Mouse (Mus musculus) stomach, embryonic 16.5 days (tissue): ENCODE results near the gene Gm3435. TPM values are rescaled to one million over a fixed set of nuclear protein-coding genes. Genes with fewer than 3 reads are reported as not detected.
"Not testable (repeated sequence)": the region's sequence is repeated elsewhere in the genome, so short reads cannot be mapped to it uniquely, and the experiment has no call there.

Source experiments
- ATAC-seq: fragments of 200-750 bp; cut with Nextera tagmentation; 2 replicates; pipeline ENCODE4 v1.8.0; 2017; ENCODE audit warnings: moderate number of reproducible peaks, moderate TSS enrichment; ENCODE audit not compliant: insufficient read depth, low FRiP score
- H3K27ac ChIP-seq: fragments of 300-500 bp; sonication (generic); 2 replicates; pipeline ENCODE4 v1.5.1; 2014; ENCODE audit warnings: low read length
- H3K27me3 ChIP-seq: fragments of 300-500 bp; sonication (generic); 2 replicates; pipeline ENCODE4 v1.6.1; 2014; ENCODE audit warnings: low read length, control low read depth, mixed read lengths; ENCODE audit not compliant: control insufficient read depth, insufficient read depth
- H3K36me3 ChIP-seq: fragments of 300-500 bp; sonication (generic); 2 replicates; pipeline ENCODE4 v1.6.1; 2014; ENCODE audit warnings: low read length; ENCODE audit not compliant: control insufficient read depth, insufficient read depth
- H3K4me1 ChIP-seq: fragments of 300-500 bp; sonication (generic); 2 replicates; pipeline ENCODE4 v1.6.1; 2014; ENCODE audit warnings: low read length, control low read depth, mixed read lengths; ENCODE audit not compliant: control insufficient read depth, insufficient read depth
- H3K4me2 ChIP-seq: fragments of 300-500 bp; sonication (generic); 2 replicates; pipeline ENCODE4 v1.6.1; 2014; ENCODE audit warnings: low read depth, low read length, mixed read lengths
- H3K4me3 ChIP-seq: fragments of 300-500 bp; sonication (generic); replicated peaks from 2 replicates; pipeline ENCODE4 v1.5.1; 2014; ENCODE audit warnings: mild to moderate bottlenecking, low read length
- H3K9ac ChIP-seq: fragments of 300-500 bp; sonication (generic); 2 replicates; pipeline ENCODE4 v1.6.1; 2014; ENCODE audit warnings: low read length
- H3K9me3 ChIP-seq: fragments of 300-500 bp; sonication (generic); replicated peaks from 2 replicates; pipeline ENCODE4 v1.6.1; 2016; ENCODE audit warnings: low read length, control low read depth; ENCODE audit not compliant: control insufficient read depth
- whole genome bisulfite sequencing: fragments of 180-500 bp; shearing (Covaris S2); extraction: QIAGEN DNeasy Blood & Tissue Kit; methylation state at CpG from one replicate; pipeline ENCODE4 v1.1.7; 2014; 5-methylcytosine and 5-hydroxymethylcytosine counted together
- polyA plus RNA-seq: library from polyadenylated mRNA; unstranded; fragments of >200 nt; fragmentation: Nextera tagmentation; extraction: Ambion mirVana; gene quantifications from 2 replicates; pipeline ENCODE4 v1.2.1, GENCODE M21; 2015

Gene Gm3435
- polyA plus RNA-seq, 1 experiment from 2014 or later, result 5.6 TPM

DNA sequence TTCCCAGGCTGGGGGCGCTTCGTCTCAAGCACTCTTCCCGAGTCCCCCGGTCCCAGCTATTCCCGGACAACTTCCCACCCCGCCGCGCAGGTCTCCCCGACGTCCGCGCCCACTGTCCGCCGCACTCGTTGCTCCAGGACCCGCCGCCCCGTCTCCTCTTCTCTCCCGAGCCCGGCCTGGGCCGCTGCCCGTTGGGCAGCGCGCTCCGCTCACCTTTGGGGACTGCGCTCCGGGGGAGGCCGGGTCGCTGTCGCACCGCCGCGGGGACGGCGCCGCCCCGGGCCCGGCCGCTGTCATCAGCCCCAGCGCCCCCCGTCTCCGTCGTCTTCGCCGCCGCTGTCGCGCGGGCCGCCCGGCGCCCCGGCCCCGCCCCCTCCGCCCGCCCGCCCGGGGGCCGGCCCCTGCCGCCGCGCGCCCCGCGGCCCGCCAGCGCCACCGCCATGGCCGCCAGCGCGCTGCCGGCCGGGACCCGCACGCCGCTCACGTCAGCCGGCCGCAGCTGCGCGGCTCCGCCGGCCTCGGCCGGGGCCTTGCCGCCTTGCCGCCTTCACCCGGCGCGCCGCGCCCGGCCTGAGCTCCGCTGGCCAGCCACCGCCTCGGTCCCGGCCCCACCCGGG is 17.3 kb upstream of the Gm3435 start:
- not testable (repeated sequence) for H3K36me3 ChIP-seq, H3K9ac ChIP-seq, H3K9me3 ChIP-seq, H3K4me1 ChIP-seq, H3K27ac ChIP-seq, H3K4me3 ChIP-seq, H3K27me3 ChIP-seq, H3K4me2 ChIP-seq
- ATAC-seq, result peak; percentile 85
- no CpG with 5 or more reads among the region's 98 CpGs for WGBS

DNA sequence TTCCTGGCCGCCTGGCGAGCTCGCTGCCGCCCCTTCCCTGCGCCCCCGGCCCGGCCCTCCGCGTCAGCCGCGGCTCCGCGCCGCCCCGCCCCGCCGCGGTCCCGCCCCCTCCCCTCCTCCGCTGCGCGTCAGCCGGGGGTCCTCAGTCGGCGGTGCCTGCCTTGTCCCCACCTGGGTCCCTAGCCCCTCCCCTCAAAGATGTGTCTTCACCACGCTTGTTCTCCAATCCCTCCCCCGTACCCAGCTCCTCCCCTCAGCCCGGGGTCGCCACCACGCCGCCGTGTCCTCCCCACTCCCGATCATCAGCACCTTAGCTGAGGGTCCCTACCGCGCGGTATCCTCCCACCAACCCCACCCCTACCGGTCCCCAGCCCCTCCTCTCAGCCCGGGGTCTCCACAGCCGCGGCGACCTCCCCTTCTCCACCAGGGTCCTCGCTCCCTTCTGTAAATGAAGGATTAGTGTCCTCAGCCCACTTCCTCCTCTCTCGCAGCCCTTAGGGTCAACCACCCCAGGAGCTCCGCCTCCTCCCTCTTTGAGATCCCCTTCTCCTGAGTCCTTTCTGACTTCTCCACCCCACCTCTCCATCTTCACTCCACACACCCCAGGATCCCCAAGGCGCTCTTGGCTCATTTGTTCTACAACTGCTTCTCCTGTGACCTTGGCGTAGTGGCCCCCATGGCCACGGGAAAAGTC is 16.7 kb upstream of the Gm3435 start:
- H3K36me3 ChIP-seq, H3K4me1 ChIP-seq, H3K9ac ChIP-seq, H3K4me3 ChIP-seq, H3K9me3 ChIP-seq, H3K27ac ChIP-seq, H3K4me2 ChIP-seq, H3K27me3 ChIP-seq: not testable (repeated sequence)
- peak; percentile 88 for ATAC-seq
- WGBS, result no CpG with 5 or more reads among the region's 47 CpGs

DNA sequence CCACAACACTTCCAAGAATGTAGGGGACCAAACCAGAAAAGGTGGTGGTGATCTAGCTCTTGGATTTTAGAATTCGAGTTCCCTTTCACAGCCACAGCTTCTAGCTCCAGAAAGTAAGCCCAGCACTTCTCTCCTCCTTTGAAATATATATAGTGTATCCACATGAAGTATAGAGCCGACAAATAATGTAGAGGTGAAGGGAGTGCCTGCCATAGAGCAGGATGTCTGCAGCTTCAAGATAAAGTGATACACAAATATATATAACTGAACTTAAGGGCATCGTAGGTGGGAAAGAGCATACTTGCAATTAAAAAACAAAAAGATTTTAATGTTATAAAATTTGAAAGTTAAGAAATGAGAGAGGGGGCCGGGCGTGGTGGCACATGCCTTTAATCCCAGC is 15.8 kb upstream of the Gm3435 start:
- not testable (repeated sequence) for H3K4me3 ChIP-seq, H3K36me3 ChIP-seq, H3K27me3 ChIP-seq, H3K9ac ChIP-seq, H3K4me2 ChIP-seq, H3K27ac ChIP-seq, H3K9me3 ChIP-seq, H3K4me1 ChIP-seq, ATAC-seq
- no CpG with 5 or more reads among the region's 5 CpGs for WGBS

DNA sequence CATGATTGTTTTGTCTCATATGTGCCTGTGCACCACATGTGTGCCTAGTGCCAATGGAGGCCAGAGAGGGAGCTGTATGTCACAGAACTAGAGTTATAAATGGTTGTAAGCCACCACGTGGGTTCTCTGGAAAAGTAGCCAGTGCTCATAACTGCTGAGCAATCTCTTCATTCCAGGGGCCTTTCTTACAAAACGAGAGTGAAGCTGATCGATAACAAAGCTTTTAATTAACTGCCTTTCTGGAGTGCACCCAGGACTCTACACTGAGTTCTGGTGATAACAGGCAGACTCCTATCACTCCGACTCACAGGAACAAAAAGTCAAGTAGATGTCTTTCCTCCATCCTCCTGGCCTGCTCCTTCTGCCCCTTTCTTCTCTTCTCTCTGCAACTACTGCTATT is 9.9 kb upstream of the Gm3435 start:
- not testable (repeated sequence) for H3K27ac ChIP-seq, H3K4me1 ChIP-seq, H3K27me3 ChIP-seq, H3K4me2 ChIP-seq, ATAC-seq, H3K4me3 ChIP-seq, H3K36me3 ChIP-seq, H3K9ac ChIP-seq, H3K9me3 ChIP-seq
- no CpG with 5 or more reads among the region's 4 CpGs for WGBS

DNA sequence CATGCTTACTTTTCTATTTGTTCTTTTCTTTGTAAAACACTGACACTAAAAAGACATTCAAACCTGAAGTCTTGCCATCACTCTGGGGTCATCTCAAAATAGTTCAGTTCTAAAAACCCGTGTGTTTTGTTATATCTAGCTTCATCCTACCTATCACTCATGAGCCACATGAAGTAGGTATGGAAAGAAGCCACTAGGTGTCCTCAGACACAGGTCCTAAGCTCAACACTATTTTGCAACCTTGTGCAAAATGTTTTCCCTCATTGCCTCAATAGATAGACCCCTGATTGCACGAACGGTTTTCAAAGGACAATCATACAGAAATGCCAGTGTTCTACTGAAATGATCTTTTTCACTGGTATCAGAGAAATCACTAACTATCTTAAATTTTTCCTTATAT is 888 bp upstream of the Gm3435 start:
- WGBS, result no CpG with 5 or more reads among the region's 3 CpGs

DNA sequence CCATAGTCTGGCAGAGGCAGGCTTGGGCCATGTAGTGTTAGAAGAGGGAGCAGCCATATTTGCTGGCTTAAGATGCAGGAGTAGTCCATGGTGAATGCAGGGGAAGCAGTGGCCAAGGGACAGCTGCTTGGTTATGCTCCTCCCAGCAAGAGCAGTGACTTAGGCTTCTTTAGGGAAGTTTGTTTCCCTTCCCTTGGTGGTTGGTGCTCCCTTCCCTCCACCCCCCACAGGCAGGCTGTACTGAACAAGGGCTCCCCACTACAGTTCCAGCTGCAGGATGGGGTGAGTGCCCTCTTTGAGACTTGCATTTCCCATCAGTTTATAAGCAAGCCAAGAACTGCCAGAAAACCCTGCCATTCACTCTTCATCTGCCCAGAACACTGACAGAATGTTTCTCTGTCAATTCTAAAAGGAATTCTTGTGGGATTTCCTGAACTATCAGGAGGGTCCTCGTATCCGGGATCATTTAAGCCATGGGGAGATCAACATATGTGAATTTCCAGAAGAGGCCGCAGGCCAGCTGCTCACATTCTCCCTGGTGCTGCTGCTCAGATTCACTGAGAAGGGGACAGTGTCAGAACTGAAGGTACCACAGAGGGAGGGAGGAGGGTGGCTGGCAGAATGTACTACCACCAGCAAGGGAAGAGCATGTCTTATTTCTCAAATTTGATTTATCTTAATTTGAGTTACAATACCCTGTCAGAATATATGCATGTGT is 11.7 kb downstream of the Gm3435 start:
- not testable (repeated sequence) for ATAC-seq
- 83% methylated on average over 3 of the region's 3 CpGs for WGBS

More for the DNA sequence above, 888 bp upstream of the Gm3435 start:
- H3K4me3 ChIP-seq, ATAC-seq, H3K27ac ChIP-seq, H3K4me2 ChIP-seq, H3K9me3 ChIP-seq, H3K4me1 ChIP-seq, H3K27me3 ChIP-seq, H3K36me3 ChIP-seq, H3K9ac ChIP-seq: not testable (repeated sequence)

DNA sequence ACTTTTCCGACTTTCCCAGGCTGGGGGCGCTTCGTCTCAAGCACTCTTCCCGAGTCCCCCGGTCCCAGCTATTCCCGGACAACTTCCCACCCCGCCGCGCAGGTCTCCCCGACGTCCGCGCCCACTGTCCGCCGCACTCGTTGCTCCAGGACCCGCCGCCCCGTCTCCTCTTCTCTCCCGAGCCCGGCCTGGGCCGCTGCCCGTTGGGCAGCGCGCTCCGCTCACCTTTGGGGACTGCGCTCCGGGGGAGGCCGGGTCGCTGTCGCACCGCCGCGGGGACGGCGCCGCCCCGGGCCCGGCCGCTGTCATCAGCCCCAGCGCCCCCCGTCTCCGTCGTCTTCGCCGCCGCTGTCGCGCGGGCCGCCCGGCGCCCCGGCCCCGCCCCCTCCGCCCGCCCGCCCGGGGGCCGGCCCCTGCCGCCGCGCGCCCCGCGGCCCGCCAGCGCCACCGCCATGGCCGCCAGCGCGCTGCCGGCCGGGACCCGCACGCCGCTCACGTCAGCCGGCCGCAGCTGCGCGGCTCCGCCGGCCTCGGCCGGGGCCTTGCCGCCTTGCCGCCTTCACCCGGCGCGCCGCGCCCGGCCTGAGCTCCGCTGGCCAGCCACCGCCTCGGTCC is 14.0 kb downstream of the Gm3435 start:
- H3K9ac ChIP-seq, H3K4me3 ChIP-seq, H3K4me1 ChIP-seq, H3K9me3 ChIP-seq, H3K36me3 ChIP-seq, H3K27ac ChIP-seq, H3K4me2 ChIP-seq, H3K27me3 ChIP-seq: not testable (repeated sequence)
- no CpG with 5 or more reads among the region's 97 CpGs for WGBS
- ATAC-seq, result peak; percentile 85

More for the DNA sequence above, 11.7 kb downstream of the Gm3435 start:
- not testable (repeated sequence) for H3K9me3 ChIP-seq, H3K27me3 ChIP-seq, H3K36me3 ChIP-seq, H3K27ac ChIP-seq, H3K9ac ChIP-seq, H3K4me1 ChIP-seq, H3K4me3 ChIP-seq
- H3K4me2 ChIP-seq, result 0 out of 2 replicates have a peak overlapping the region, but pooled peaks have one; percentile 19

DNA sequence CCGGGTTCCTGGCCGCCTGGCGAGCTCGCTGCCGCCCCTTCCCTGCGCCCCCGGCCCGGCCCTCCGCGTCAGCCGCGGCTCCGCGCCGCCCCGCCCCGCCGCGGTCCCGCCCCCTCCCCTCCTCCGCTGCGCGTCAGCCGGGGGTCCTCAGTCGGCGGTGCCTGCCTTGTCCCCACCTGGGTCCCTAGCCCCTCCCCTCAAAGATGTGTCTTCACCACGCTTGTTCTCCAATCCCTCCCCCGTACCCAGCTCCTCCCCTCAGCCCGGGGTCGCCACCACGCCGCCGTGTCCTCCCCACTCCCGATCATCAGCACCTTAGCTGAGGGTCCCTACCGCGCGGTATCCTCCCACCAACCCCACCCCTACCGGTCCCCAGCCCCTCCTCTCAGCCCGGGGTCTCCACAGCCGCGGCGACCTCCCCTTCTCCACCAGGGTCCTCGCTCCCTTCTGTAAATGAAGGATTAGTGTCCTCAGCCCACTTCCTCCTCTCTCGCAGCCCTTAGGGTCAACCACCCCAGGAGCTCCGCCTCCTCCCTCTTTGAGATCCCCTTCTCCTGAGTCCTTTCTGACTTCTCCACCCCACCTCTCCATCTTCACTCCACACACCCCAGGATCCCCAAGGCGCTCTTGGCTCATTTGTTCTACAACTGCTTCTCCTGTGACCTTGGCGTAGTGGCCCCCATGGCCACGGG is 14.7 kb downstream of the Gm3435 start:
- not testable (repeated sequence) for H3K4me3 ChIP-seq, H3K9me3 ChIP-seq, H3K9ac ChIP-seq, H3K27me3 ChIP-seq, H3K36me3 ChIP-seq, H3K27ac ChIP-seq, H3K4me1 ChIP-seq, H3K4me2 ChIP-seq
- peak; percentile 85 for ATAC-seq
- no CpG with 5 or more reads among the region's 48 CpGs for WGBS

DNA sequence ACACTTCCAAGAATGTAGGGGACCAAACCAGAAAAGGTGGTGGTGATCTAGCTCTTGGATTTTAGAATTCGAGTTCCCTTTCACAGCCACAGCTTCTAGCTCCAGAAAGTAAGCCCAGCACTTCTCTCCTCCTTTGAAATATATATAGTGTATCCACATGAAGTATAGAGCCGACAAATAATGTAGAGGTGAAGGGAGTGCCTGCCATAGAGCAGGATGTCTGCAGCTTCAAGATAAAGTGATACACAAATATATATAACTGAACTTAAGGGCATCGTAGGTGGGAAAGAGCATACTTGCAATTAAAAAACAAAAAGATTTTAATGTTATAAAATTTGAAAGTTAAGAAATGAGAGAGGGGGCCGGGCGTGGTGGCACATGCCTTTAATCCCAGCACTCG is 15.5 kb downstream of the Gm3435 start:
- not testable (repeated sequence) for H3K9me3 ChIP-seq, H3K27ac ChIP-seq, H3K9ac ChIP-seq, H3K4me2 ChIP-seq, H3K4me1 ChIP-seq, H3K36me3 ChIP-seq, H3K4me3 ChIP-seq, ATAC-seq, H3K27me3 ChIP-seq
- no CpG with 5 or more reads among the region's 6 CpGs for WGBS
